Mouse (Mus musculus): ENCODE data around the gene Acot5. TPM values are rescaled to one million over a fixed set of nuclear protein-coding genes. Genes with fewer than 3 reads are reported as not detected.

The Acot5 gene
- polyA plus RNA-seq (2012; ENCODE audit: low replicate concordance), result not detected in 2 replicates

GRCm38 (mm10) chr12:84068986-84069385, at the start of gene Acot5:
Acot5 (plus strand) TSS chr12:84069325.

DNA sequence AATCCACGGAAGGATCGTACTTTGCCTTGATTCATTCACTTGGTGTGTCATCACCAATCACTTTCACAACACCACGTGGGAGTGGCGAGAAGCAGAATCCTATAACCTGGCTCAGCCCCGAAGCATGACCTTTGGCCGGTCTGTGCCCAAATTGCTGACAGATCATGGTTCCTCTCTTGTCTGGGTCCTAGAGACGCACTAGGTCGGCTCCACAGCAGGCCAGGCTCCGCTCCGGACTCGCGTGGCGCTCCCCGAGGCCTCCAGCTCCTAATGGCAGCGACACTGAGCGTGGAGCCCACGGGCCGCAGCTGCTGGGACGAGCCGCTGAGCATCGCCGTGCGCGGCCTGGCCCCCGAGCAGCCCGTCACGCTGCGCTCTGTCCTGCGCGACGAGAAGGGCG, 30.9 kb upstream of the Acot5 start, which contains the start of gene Acot4:
Gene Acot4, plus strand, starts transcription at position 139 of the 400 bp plus-strand sequence.

GRCm38 (mm10) chr12:84038691-84039111, 30.4 kb upstream of the Acot5 start, which contains the start of gene Gm49366:
Gm49366 (plus strand) TSS chr12:84038935.

GRCm38 (mm10) chr12:84051937-84052474, 17.1 kb upstream of the Acot5 start, which contains the start of gene Acot3:
Acot3 (plus strand) TSS chr12:84052144.

GRCm38 (mm10) chr12:84100604-84101492, 31.7 kb downstream of the Acot5 start, which contains the start of gene Acot6:
Acot6 (plus strand) TSS chr12:84100654.

DNA sequence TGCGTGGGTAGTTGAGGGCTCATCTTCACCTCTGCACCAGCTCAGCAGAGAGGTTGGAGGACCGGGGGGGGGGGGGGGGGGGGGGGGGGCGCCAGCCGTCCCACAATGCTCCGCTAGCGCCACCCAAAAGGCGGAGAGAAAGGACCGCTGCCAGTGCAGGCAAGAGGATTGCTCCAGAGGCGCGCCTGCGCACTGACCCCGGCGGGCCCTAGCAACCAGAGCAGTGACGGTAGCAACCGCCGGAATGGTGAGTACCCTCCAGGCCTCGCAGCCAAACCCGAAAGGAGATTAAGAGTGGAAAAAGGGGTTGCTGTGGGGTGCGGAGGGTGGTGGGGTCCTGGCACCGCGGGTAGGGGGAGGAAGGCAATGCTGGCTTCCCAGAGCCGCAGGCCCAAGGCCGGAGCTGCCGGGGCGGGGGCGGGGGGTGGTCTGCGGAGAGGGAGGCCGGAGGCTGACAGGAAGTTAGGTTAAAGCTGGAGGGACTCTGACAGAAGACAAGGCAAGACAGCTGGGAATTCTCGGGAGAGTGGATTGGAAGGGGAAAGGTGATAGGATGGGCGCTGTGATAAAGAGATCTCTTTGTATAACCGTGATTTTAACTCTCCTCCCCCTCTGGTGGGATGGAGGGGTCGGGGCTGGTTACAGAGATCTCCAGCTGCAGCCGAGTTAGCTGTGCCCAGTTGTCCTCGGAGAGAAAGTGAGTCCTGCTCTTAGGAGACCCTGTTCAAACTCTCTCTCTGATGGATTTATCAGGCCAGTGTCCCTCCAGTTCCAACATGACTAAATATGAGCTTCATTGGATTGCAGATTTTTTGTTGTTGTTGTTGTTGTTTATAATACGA, 45.2 kb downstream of the Acot5 start, which contains the start of gene Dnal1:
Gene Dnal1, plus strand, starts transcription at position 214 of the 842 bp plus-strand sequence.

Other genes with a start within 250 kb of the Acot5 start
- gene Numb, start 147.4 kb upstream of the Acot5 start, polyA plus RNA-seq (2012; ENCODE audit: low replicate concordance), result 18.7 and 32.0 TPM in 2 replicates
- gene Riox1, start 118.7 kb upstream of the Acot5 start, polyA plus RNA-seq (2012; ENCODE audit: low replicate concordance), result 79.6 and 80.0 TPM in 2 replicates
- not detected in 2 replicates for gene Heatr4, start 84.5 kb upstream of the Acot5 start, polyA plus RNA-seq (2012; ENCODE audit: low replicate concordance)
- 8.2 and 14.4 TPM in 2 replicates for gene Acot2, start 81.5 kb upstream of the Acot5 start, polyA plus RNA-seq (2012; ENCODE audit: low replicate concordance)
- gene Acot1, start 59.8 kb upstream of the Acot5 start, polyA plus RNA-seq (2012; ENCODE audit: low replicate concordance), result 1.5 and 2.1 TPM in 2 replicates
- 0.28 and 0.70 TPM in 2 replicates for gene Acot4, start 30.9 kb upstream of the Acot5 start, polyA plus RNA-seq (2012; ENCODE audit: low replicate concordance)
- gene Gm49366, start 30.4 kb upstream of the Acot5 start, polyA plus RNA-seq (2012; ENCODE audit: low replicate concordance), result not detected in 2 replicates
- not detected in 2 replicates for gene Acot3, start 17.2 kb upstream of the Acot5 start, polyA plus RNA-seq (2012; ENCODE audit: low replicate concordance)
- gene Acot6, start 31.3 kb downstream of the Acot5 start, polyA plus RNA-seq (2012; ENCODE audit: low replicate concordance), result 1.6 and 2.9 TPM in 2 replicates
- 0.16 TPM in 1 of 2 replicates, not detected in the other for gene Dnal1, start 45.0 kb downstream of the Acot5 start, polyA plus RNA-seq (2012; ENCODE audit: low replicate concordance)
- 0.57 and 0.73 TPM in 2 replicates for gene Pnma1, start 79.2 kb downstream of the Acot5 start, polyA plus RNA-seq (2012; ENCODE audit: low replicate concordance)
- 52.1 and 104 TPM in 2 replicates for gene Elmsan1, start 149.6 kb downstream of the Acot5 start, polyA plus RNA-seq (2012; ENCODE audit: low replicate concordance)
- 1.2 and 1.5 TPM in 2 replicates for gene Ptgr2, start 215.9 kb downstream of the Acot5 start, polyA plus RNA-seq (2012; ENCODE audit: low replicate concordance)
- 2.0 and 2.6 TPM in 2 replicates for gene Zfp410, start 247.5 kb downstream of the Acot5 start, polyA plus RNA-seq (2012; ENCODE audit: low replicate concordance)

All from leukemia stem cell, adult 10-12 weeks (primary cell).